Mouse (Mus musculus) kidney, postnatal 14 days (tissue): Measurements from ENCODE around the gene Eml1.

Experiments
- DNase-seq: peaks from one replicate; pipeline ENCODE4 v3.0.0; 2022; ENCODE audit warnings: mixed read lengths

Gene Eml1

DNA sequence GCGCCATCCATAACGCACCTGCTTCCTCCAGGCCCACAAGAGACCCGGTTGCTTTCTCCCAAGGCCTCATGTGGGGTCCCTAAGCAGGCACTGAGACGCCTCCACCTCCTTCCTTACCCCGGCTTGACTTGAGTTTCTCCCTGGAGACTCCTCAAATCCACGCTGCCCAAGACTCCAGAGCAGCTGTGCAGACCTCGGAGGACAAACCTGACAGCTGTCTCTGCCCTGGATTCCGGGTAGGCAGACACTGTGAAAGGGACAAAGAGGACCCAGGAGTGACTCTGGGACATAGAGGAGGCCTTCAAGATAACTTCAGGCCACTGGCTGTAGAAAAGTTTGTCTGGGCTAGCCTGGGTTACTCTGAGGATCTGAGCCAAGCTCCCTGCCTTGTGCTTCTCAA lies 3.9 kb downstream of the Eml1 start:
- DNase-seq, result no peak

DNA sequence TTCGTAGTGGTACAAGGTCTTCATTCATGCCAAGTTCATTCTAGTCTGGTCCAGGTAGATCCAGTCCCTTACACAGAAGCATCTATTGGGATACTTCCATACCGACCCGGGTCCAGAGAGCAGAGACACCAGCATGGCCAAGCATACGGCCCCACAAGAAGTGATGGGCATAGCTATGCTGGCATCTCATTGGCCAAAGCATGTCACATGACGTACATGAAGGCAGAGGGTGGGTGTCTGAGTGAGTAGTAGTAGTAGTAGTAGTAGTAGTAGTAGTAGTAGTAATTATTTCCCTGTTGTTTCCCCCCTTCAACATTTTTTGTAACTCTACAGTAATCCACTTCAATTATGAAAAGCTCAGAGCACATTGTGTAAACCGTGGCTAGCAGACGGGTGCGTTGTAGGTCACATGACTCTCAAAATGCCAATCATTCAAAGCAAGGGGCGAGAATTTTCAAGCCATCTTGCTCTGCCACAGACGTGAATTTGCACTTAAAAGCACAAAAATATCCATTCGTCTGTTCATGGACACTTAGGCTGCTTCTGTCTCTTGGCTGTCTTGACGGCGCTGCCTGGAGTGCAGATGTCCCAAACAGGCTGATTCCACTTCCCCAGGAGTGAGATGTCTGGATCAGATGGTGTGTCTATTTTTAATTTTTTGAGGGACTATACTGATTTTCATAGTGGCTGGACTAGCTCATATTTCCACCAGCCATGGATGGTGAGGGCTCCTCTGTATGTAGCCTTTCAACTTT lies 7.8 kb downstream of the Eml1 start:
- no peak for DNase-seq

DNA sequence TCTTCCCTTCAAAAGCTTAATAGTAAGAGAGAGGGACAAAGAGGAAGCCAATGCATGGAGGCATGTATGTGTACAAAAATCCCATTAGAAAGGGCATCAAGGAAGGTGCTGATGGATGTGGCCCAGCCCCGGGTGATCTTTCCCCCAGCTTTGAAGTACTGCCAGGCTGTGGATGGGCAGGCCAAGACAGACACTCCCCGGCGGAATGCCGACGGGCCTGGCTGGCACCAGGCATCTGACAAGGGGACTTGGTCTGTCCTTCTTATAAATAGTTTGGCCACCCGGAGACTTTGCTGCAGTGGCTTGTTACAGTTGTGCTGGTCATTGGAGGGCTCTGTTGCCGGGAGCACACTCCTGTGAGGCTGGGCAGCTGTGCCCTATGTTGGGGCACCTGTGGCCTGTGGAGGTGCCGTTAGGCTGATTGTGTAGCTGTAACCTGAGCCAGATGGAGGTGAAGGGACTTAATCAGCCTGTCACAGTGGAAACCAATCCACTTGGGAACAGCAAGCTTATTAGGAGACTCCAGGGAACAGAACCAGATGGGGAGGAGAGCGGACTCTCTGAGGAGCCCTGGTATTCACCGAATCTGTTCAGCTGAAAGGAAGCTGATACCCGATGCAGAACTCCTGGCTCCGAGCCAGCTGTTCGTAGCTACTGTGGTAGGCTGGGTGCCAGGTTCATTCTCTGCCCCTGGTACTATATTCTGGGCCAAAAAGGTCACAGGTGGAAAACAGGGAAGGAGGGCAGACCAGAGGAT lies 15.9 kb downstream of the Eml1 start:
- peak; percentile 40 for DNase-seq

- DNase-seq, result no peak
These were observed 19.0 kb downstream of the Eml1 start for GRCm38 (mm10) chr12:108389718-108390117.

DNA sequence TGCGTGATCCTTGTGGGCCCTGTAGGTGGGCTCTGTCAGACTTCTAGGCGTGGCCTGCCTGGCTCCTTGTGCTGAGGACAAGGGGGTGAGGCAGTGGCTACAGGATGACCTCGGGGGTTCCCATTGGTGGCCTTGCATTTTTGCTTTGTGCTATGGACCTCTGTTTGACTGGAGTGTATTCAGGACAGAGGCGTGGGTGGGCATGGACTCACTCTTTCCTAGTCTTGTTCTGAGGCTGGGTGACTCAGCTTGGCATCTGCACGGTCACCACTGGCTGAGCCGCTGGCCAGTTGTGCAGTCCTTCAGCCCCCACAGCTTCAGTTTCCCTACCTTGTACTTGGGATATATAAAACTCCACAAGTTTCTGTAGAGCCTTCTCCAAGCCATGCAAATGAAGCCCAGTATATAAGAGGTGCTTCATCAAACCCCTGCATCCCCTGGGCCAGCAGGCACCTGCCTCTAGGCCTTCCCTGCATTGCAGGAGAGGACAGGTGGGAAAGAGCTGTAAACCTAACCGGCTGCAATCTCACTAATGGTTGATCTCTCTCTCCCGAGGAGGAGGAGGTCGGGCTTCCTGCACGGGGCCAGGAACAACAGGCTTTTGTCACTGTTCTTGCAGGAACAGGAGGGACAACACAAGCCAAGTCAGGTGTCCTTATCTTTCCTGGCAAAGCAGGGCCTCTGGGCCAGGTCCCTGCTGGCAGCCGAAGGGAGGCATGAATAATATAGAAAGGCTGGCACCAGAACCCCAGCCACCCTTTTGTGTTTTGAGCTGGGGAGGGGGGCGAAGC lies 21.7 kb downstream of the Eml1 start:
- no peak for DNase-seq

GRCm38 (mm10) chr12:108393082-108393481 lies 22.3 kb downstream of the Eml1 start:
- DNase-seq, result no peak

DNA sequence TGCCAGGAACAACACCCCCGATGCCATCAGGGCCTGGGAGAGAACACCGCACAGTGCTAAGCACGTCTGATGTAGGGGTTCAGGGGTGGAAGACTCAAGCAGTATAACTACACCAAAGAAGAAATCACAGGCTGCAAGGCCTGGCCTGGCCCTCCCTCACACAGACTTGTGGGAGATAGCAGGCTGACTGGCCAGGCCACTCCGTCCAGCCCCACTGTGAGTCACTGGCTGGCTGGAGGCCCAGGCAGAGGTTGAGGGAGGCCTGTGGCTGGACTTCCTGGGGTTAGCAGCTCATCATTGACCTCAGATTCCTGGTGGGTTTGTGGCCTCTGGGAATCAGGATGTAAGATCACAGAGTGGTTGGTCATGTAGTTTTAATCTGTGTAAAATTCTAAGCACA lies 22.9 kb downstream of the Eml1 start:
- peak; percentile 93 for DNase-seq

DNA sequence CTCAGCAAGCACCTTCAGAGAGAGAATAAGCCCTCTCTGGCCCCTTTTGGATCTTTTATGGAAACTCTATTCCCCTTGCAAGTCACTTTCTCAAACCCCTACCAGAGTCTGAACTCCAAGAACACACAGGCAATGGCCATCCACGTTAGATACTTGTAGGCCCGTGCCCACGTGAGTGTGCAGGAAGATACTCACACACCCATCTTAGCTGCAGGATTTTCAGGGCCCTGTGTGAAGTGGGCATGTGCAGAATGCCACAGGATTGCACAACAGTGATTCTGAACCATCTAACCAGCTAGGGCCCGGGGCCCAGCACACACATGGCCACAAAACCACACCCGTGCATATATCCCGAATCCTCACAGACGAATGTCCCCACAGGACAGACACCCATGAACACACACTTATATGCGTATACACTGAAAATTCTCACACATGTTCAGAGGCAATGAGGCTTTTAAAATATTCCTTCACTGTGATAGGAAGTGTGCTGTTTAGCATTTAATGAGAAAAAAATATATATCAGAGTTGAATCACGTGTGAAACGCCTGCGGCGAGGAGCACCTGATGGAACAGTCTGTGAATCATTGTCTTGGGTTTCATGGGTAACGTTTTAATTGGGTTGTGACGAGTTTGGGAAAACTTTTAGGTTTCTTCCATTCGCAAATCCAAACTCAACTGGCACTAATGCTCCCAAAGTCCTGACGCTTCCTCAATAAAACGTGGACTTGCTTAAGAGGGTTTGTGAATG lies 24.0 kb downstream of the Eml1 start:
- DNase-seq, result no peak

GRCm38 (mm10) chr12:108395285-108395660 lies 24.5 kb downstream of the Eml1 start:
- DNase-seq, result no peak

DNA sequence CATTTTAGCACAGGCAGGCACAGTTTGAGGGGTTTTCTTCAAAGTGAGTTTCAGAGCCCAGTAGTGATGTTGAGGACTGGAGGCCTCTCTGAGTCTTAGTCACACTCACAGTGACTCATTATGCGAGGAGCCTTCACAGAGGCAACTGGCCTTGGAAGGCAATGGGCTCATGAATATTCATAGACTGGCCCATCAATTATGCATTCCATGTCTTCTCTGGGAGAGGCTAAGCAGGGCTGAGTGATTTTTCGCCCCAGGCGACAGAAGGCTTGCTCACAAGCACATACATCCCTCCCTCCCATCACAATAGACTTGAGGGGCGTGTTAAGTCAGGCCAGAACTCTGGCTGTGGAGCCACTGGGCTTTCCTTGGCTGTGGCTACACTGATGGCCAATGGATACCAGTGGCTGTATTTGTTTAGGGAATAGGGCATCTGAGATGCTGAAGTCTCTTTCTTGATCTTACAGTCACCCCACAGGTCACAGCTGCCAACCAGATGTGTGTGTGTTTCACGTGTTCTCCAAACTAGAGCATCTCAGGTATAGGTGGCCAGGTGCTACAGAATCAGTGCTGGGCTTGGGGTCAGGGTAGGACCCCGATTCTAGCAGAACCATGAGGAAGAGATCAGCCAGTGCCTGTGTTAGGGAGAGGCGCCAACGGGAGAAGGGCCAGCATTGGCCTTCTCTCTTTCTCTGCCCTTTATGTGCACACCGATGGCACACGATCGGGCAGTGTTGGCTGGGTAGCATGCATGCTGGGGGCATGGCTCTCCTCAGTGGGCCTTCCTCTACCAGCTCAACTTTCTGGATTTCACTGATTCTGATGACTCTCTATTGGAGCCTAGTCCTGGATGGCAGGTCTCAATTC lies 25.6 kb downstream of the Eml1 start:
- peak; percentile 70 for DNase-seq

- DNase-seq, result no peak
These were observed 27.9 kb downstream of the Eml1 start for GRCm38 (mm10) chr12:108398681-108399080.

GRCm38 (mm10) chr12:108399191-108399590 lies 28.4 kb downstream of the Eml1 start:
- no peak for DNase-seq

DNA sequence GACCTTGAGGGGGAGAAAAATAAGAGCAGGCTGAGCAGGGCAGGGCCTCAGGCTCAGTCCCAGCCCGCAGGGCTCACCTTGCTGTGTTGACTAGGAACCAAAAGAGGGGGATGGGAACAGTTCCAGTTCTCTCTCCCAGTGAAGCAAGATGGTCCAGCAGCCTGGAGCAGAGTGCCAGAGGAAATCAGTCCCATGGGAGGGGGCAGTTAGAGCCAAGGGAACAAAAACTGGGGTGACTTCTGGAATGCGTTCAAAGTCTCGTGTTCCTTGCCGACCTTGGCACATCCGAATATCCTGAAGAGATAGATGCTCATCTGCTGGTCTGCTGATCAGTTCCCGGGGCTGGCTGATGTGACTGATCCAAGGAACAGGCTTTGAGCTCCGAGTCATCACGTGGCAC lies 30.2 kb downstream of the Eml1 start:
- DNase-seq, result no peak

- DNase-seq, result peak; percentile 75
These were observed 33.2 kb downstream of the Eml1 start for GRCm38 (mm10) chr12:108403957-108404356.

GRCm38 (mm10) chr12:108409100-108409499 lies 38.3 kb downstream of the Eml1 start:
- DNase-seq, result no peak

DNA sequence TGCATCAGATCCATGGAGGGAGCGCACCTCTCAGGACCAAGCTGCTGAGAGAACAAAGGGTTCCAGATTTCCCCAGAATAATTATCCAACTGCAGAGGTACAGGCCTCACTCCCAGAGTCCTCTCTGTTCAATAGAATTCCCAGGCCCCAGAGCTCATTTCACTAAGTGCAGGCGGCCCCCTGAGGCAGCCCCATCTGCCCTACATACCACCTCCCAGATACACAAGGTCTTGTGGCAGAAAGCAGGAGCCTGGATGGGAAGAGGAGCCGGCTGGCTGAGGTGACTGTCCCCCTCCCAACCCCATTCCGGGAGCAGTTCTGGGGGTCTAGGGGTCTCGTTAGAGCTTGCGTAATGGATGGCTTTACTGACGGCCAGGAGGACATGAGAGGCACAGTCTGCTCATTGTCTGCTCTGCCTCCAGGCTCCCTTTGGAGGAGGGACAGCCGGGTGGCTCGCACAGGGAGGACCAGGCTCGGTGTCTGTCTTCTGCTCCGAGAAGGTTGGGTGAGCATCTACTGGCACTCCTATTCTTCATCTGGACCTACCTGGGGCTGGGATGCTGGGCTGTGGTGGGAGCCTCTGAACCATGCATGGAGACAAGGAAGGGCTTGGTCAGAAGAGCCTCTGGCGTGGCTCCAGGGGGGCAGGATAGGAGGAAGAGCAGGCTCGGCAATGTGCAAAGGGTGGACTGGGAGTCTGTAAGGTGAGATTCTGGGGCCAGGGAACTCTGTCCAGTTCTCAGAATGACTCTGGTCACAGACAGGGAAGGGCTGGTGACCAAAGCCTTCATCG lies 39.9 kb downstream of the Eml1 start:
- no peak for DNase-seq

GRCm38 (mm10) chr12:108414932-108415331 lies 44.2 kb downstream of the Eml1 start:
- no peak for DNase-seq

DNA sequence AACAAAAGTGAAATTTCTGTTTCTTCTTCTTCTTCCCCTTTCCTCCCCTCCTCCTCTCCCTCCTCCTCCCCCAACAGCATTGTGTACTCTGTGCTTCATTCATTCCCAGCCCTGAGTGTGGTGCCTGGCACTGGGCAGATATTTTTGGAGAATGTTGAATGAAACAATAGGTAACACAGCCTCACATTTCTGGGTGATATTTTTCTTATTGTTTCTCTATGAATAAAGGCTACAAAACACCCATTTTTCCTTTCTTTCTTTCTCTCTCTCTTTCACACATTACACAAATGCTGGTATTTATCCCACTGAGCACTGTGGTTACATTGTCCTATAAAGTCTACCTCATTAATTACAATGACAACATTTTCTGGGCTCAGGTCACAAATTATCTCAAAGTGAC lies 48.8 kb downstream of the Eml1 start:
- DNase-seq, result no peak

DNA sequence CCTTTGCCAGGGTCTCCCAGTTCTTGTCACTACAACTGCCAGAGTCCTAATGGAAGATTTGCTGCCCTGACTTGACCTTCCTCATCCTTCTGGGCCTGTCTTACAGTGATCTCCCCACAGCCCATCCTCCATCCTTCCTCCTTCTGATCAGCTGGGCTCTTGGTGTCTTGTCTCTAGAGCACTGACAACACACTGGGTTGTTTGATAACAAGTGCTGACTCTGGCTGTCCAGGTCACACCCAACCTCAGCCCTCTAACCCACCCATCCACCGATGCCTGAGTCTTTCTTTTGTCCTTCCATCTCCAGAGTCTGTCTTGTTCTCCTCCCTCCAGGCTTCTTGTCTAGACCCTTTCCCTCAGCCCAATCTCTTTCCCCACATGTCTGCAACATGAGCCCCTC lies 50.7 kb downstream of the Eml1 start:
- no peak for DNase-seq

GRCm38 (mm10) chr12:108422495-108422857 lies 51.7 kb downstream of the Eml1 start:
- DNase-seq, result peak; percentile 63
